Mouse (Mus musculus) forebrain, embryonic 12.5 days (tissue): ENCODE measurements around the gene Ear6. TPM values are rescaled to one million over a fixed set of nuclear protein-coding genes. Genes with fewer than 3 reads are reported as not detected.
"Not testable (repeated sequence)": the region's sequence is repeated elsewhere in the genome, so short reads cannot be mapped to it uniquely, and the experiment has no call there.

Source experiments
- ATAC-seq: fragments of 200-750 bp; cut with Nextera tagmentation; 2 replicates; pipeline ENCODE4 v1.8.0; 2017; ENCODE audit warnings: moderate TSS enrichment; ENCODE audit not compliant: low FRiP score
- H3K27ac ChIP-seq: fragments of 300-500 bp; sonication (generic); 2 replicates; pipeline ENCODE4 v1.5.1; 2016; ENCODE audit warnings: mild to moderate bottlenecking
- H3K27me3 ChIP-seq: fragments of 300-500 bp; sonication (generic); 2 replicates; pipeline ENCODE4 v1.6.1; 2016; ENCODE audit warnings: mild to moderate bottlenecking
- H3K36me3 ChIP-seq: fragments of 300-500 bp; sonication (generic); replicated peaks from 2 replicates; pipeline ENCODE4 v1.6.1; 2016; ENCODE audit warnings: mild to moderate bottlenecking
- H3K4me1 ChIP-seq: fragments of 300-500 bp; sonication (generic); 2 replicates; pipeline ENCODE4 v1.6.1; 2016
- H3K4me2 ChIP-seq: fragments of 300-500 bp; sonication (generic); 2 replicates; pipeline ENCODE4 v1.6.1; 2016; ENCODE audit warnings: mild to moderate bottlenecking, moderate library complexity
- H3K4me3 ChIP-seq: fragments of 300-500 bp; sonication (generic); replicated peaks from 2 replicates; pipeline ENCODE4 v1.5.1; 2016; ENCODE audit warnings: mild to moderate bottlenecking
- H3K9ac ChIP-seq: fragments of 300-500 bp; sonication (generic); 2 replicates; pipeline ENCODE4 v1.6.1; 2016; ENCODE audit warnings: mild to moderate bottlenecking
- H3K9me3 ChIP-seq: fragments of 300-500 bp; sonication (generic); 2 replicates; pipeline ENCODE4 v1.6.1; 2016
- WGBS: fragments of 180-500 bp; shearing (Covaris S2); methylation state at CpG from one replicate; pipeline ENCODE4 v1.1.7; 2016; 5-methylcytosine and 5-hydroxymethylcytosine counted together
- polyA plus RNA-seq: library from polyadenylated mRNA; unstranded; fragments of >200 nt; fragmentation: Nextera tagmentation; extraction: Ambion mirVana; gene quantifications from 2 replicates; pipeline ENCODE4 v1.2.1, GENCODE M21; 2016

The Ear6 gene
- polyA plus RNA-seq = not detected in 2 replicates

DNA sequence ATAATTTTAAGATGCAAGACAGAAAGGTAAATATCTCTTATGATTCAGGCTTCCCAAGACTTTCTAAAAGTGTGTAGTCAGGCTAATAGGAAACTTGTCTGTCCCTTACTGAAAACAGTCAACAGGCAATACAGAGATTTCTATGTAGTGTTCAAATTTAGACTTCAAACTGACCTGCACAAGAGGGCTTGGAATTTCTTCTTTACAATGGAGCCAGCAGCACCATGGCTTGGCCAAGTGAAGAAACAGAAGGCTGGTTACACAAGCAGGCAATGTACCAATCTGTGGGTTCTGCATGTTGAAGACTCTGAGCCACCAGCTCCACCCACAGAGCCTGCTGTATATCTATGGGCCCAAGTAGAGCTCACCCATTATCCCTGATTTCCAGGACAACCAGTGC is at the start of gene Ear6:
Gene Ear6 (plus strand): TSS at position 301 of the 400 bp plus-strand sequence.
- Histone ChIP-seq H3K9ac (no peak within 1 kb of the TSS), H3K4me3 (no peak within 1 kb of the TSS), H3K27ac (no peak within 1 kb of the TSS), H3K36me3 (no peaks in the 10 kb centered on the region), H3K9me3 (no peaks in the 10 kb centered on the region), H3K27me3 (no peaks in the 10 kb centered on the region), H3K4me2 (no peak within 1 kb of the TSS), H3K4me1 (no peaks in the 10 kb centered on the region)
- ATAC-seq = no peak

DNA sequence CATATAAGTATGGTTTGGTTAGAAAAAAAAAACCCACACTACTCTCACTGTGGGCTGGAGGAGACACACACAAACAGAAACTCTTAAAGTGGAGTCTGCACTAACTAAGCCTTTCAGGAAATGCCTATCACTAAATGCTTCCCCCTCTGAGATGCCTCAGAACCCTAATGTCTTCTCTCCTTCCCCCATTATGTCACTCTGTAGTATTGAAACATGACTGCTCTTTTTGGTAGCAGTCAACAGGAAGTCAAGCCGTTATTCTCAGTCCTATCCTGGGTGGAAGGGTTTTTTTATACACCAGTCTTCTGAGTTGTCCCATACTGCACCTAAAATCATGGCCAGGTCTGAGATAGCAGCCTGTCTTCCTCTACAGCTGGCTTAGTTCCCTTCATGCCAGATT is 26.9 kb upstream of the Ear6 start:
- Histone ChIP-seq H3K9ac (no peak overlapping the region), H3K27me3 (no peaks in the 10 kb centered on the region), H3K27ac (no peak overlapping the region), H3K4me1 (no peaks in the 10 kb centered on the region), H3K36me3 (no peaks in the 10 kb centered on the region), H3K4me3 (no peak overlapping the region), H3K4me2 (no peak overlapping the region), H3K9me3 (no peaks in the 10 kb centered on the region)
- 86% methylated on average over 1 of the region's 1 CpGs for WGBS
- no peak for ATAC-seq

DNA sequence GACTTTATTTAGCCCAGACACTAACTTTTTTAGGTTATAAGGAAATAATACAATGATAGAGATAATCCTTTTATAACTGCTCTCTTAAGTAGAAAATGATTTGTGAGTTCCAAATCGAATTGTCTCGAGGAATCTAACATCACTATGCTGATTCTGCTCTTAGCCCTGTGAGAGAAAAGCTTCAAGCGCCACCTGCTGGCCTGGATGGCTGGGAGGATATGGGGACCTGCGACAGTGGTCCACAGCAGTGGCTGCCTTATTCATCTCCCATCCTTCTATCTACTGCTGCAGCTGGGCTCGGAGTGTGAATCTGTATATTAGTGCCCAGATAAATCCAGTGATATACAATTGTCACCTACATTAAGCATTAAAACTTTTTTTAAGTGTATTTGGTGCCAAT is 25.7 kb upstream of the Ear6 start:
- not testable (repeated sequence) for H3K27me3 ChIP-seq, H3K9me3 ChIP-seq, H3K4me1 ChIP-seq, H3K36me3 ChIP-seq, H3K27ac ChIP-seq, H3K4me2 ChIP-seq, H3K4me3 ChIP-seq, H3K9ac ChIP-seq
- ATAC-seq = 0 out of 2 replicates have a peak, but pooled peaks have one; percentile 60
- 40% methylated on average over 5 of the region's 5 CpGs for WGBS

DNA sequence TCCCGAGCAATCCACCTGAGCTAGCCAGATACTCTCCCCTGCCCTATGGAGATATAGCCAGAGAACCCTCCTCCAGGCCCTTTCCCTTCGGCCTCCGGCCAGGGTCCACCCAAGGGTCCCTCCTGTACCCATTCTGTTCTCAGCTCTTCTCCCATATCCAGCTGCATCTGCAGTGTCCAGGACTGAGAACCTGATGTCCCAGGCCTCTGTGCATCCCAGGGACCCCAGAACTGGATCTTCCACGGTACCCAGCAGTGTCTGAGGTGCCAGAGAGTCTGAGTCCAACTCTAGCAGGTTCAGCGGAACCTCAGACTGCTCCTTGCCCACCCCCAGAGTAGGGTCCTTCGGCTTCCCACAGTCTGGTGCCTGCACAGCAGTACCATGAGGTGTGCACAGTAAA is 24.3 kb upstream of the Ear6 start:
- Histone ChIP-seq H3K9ac (no peak overlapping the region), H3K9me3 (no peaks in the 10 kb centered on the region), H3K4me2 (no peak overlapping the region), H3K4me1 (no peaks in the 10 kb centered on the region), H3K4me3 (no peak overlapping the region), H3K27ac (no peak overlapping the region), H3K36me3 (no peaks in the 10 kb centered on the region), H3K27me3 (no peaks in the 10 kb centered on the region)
- no peak for ATAC-seq
- 87% methylated on average over 6 of the region's 6 CpGs for WGBS

DNA sequence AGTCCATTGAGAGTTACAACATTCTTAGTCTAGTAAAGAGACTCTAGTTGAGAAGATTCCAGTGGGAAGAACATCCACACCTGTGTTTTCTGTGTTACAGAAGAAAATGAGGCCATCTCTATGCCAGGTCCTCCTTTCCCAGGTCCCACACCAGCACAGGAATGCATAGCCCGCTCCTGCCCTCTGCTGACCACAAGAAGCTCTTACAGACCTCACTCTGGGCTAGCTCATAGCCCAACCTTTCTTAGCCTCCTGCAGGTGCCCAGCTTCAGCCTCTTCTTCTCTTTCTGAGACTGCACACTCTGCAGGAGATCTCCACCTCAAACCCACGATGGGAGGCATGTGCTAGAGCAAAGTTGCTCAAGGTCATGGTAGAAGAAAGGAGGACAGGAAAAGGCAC is 15.0 kb upstream of the Ear6 start:
- not testable (repeated sequence) for H3K27ac ChIP-seq, H3K4me1 ChIP-seq, H3K27me3 ChIP-seq, H3K9me3 ChIP-seq, H3K4me3 ChIP-seq, H3K4me2 ChIP-seq, H3K9ac ChIP-seq, H3K36me3 ChIP-seq, ATAC-seq
- 20% methylated on average over 2 of the region's 2 CpGs for WGBS

DNA sequence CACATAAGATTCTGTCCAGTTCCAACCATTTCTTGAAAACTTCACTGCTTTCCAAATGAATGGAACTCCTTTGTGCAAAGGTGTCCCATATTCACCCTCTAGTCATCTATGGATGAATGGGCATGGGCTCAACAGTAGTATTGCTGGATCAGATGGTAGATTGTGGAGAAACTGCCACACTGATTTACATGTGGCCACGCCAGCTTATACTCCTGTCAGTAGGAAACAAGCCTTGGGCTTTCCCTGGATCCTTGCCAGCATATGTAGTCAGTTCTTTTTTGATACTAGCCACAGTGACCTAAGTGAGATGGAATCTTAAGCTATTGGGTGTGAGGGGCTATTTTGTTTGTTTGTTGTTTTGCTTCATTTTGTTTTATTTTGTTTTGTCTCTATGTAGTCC is 11.2 kb upstream of the Ear6 start:
- no peaks in the 10 kb centered on the region for H3K36me3 ChIP-seq
- no peak for ATAC-seq
- no peak overlapping the region for H3K9ac ChIP-seq
- no peak overlapping the region for H3K4me2 ChIP-seq
- no peak overlapping the region for H3K4me3 ChIP-seq
- H3K27me3 ChIP-seq = no peaks in the 10 kb centered on the region
- no peaks in the 10 kb centered on the region for H3K9me3 ChIP-seq
- H3K4me1 ChIP-seq = no peaks in the 10 kb centered on the region
- 58% methylated on average over 1 of the region's 1 CpGs for WGBS
- no peak overlapping the region for H3K27ac ChIP-seq

DNA sequence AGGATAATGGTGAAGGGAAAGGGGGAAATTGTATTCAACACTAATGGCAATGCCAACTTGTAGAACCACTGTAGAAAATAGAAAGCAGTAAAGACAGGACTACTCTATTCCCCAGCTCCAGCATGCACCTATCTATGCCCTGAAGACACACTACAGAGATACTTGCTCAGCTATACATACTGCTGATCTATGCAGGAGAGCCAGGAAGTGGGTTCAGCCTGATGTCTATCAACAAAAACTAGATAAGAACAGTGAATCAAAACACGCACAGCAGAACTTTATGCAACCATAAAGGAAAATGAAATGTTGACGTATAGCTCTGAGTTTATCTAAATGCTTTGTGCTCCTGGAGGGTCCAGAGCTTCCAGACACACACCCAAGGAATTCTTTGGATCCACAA is 10.7 kb upstream of the Ear6 start:
- no peaks in the 10 kb centered on the region for H3K9me3 ChIP-seq
- no peak for ATAC-seq
- H3K27me3 ChIP-seq = no peaks in the 10 kb centered on the region
- no peaks in the 10 kb centered on the region for H3K4me1 ChIP-seq
- 91% methylated on average over 2 of the region's 2 CpGs for WGBS
- no peaks in the 10 kb centered on the region for H3K36me3 ChIP-seq
- no peak overlapping the region for H3K27ac ChIP-seq
- no peak overlapping the region for H3K4me3 ChIP-seq
- no peak overlapping the region for H3K9ac ChIP-seq
- H3K4me2 ChIP-seq = no peak overlapping the region

DNA sequence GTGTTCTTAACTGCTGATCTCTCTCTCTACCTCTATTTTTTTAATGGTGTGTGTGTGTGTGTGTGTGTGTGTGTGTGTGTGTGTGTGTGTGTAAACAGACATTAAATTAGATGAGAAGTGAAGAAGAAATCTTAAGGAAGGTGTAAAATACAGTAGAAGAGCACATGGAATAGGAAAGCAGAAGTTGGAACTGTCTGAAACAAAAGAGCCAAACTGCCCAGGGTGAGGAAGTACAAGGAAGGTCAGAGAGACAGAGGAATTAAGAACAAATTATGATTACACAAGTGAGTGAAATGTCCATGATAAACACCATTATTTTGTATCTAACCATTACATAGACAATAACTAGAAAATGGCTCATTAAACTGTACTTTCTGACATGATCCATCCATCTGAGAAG is 9.6 kb upstream of the Ear6 start:
- Histone ChIP-seq H3K4me1 (no peaks in the 10 kb centered on the region), H3K4me2 (no peak overlapping the region)
- ATAC-seq = no peak

DNA sequence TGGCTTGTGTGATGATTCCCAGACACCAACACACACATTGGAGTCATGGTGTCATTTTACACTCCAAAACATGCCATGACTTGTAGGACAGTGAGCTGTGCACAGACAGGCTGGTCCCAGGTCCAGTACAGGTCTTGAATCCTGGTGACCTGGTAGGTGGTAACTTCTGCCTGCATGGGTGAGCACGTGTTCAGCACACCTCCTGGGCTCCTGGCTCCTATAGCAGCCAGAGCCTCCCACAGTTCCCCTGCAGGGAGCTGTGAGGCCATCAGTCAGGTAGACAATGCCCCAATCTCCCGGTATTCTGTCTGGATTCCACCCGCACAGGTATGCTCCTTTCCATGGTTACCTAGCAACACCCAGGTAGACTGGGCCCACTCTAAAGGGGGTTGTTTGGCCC is 6.9 kb upstream of the Ear6 start:
- Histone ChIP-seq H3K4me1 (no peaks in the 10 kb centered on the region), H3K36me3 (no peaks in the 10 kb centered on the region), H3K9me3 (no peaks in the 10 kb centered on the region), H3K4me3 (no peak overlapping the region), H3K27ac (no peak overlapping the region), H3K27me3 (no peaks in the 10 kb centered on the region), H3K4me2 (no peak overlapping the region), H3K9ac (no peak overlapping the region)
- no peak for ATAC-seq
- 57% methylated on average over 3 of the region's 3 CpGs for WGBS

More for the DNA sequence above, 9.6 kb upstream of the Ear6 start:
- no peaks in the 10 kb centered on the region for H3K27me3 ChIP-seq
- no peak overlapping the region for H3K27ac ChIP-seq
- no peaks in the 10 kb centered on the region for H3K36me3 ChIP-seq
- H3K9me3 ChIP-seq = no peaks in the 10 kb centered on the region
- no peak overlapping the region for H3K9ac ChIP-seq
- no peak overlapping the region for H3K4me3 ChIP-seq

DNA sequence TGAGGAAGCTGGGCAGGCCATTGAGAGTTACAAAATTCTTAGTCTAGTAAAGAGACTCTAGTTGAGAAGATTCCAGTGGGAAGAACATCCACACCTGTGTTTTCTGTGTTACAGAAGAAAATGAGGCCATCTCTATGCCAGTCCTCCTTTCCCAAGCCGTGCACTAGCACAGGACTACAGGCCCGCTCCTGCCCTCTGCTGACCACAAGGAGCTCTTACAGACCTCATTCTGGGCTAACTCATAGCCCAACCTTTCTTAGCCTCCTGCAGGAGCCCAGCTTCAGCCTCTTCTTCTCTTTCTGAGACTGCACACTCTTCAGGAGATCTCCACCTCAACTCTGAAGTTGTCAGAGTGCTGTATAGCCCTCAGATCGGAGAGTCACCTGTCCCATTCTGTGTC is 2.5 kb upstream of the Ear6 start:
- not testable (repeated sequence) for H3K36me3 ChIP-seq, H3K4me1 ChIP-seq, H3K27me3 ChIP-seq, H3K9me3 ChIP-seq, H3K4me3 ChIP-seq, ATAC-seq, H3K9ac ChIP-seq, H3K27ac ChIP-seq, H3K4me2 ChIP-seq
- WGBS = 39% methylated on average over 3 of the region's 3 CpGs

DNA sequence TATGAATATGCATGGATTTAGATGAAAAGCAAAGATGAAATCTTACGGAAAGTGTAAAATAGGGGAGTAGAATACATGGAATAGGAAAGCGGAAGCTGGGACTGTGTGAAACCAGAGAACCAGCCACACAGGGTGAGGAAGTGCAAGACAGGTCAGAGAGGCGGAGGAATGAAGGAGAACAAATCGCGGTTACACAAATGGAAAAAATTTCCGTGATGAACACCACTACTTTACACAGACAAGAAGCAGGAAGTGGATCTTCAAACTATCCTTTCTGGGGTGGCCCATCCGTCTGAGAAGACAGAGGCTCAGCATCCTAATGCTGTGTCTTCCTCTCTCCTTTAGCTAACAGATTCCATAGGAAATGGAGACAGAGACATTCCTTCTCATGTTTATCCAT is 1.8 kb downstream of the Ear6 start:
- not testable (repeated sequence) for ATAC-seq

DNA sequence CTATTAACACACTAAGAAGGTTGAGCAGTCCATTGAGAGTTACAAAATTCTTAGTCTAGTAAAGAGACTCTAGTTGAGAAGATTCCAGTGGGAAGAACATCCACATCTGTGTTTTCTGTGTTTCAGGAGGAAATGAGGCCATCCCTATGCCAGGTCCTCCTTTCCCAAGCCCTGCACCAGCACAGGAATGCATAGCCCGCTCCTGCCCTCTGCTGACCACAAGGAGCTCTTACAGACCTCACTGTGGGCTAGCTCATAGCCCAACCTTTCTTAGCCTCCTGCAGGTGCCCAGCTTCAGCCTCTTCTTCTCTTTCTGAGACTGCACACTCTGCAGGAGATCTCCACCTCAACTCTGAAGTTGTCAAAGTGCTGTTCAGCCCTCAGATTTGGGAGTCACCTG is 10.1 kb downstream of the Ear6 start:
- ATAC-seq = not testable (repeated sequence)

More for the DNA sequence above, 1.8 kb downstream of the Ear6 start:
- 84% methylated on average over 7 of the region's 7 CpGs for WGBS
- H3K27me3 ChIP-seq, H3K36me3 ChIP-seq, H3K4me2 ChIP-seq, H3K27ac ChIP-seq, H3K9me3 ChIP-seq, H3K9ac ChIP-seq, H3K4me1 ChIP-seq, H3K4me3 ChIP-seq: not testable (repeated sequence)

DNA sequence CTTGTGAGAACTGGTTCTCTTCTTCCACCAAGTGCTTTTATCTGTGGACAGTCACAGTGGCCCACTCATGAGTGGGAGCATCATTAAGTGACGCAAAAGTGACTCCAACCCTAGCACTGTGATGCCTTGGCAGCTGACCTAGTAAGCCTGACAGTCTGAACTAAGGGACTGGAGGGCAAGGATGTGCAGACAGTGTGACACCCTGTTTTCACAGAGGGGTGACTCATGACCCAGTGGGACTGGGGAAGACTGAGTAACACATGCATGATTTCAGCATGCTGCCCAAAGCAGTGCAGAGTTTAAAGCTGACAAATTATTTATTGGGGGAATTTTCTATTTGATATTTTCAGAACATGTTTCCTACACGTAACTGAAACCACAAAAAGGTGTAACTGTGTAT is 17.3 kb downstream of the Ear6 start:
- H3K9me3 ChIP-seq = no peaks in the 10 kb centered on the region
- no peaks in the 10 kb centered on the region for H3K4me1 ChIP-seq
- H3K27me3 ChIP-seq = no peaks in the 10 kb centered on the region
- ATAC-seq = no peak
- no peak overlapping the region for H3K4me2 ChIP-seq
- no peaks in the 10 kb centered on the region for H3K36me3 ChIP-seq
- no peak overlapping the region for H3K4me3 ChIP-seq
- no peak overlapping the region for H3K9ac ChIP-seq
- no peak overlapping the region for H3K27ac ChIP-seq
- 88% methylated on average over 2 of the region's 2 CpGs for WGBS

More for the DNA sequence above, 10.1 kb downstream of the Ear6 start:
- not testable (repeated sequence) for H3K4me2 ChIP-seq, H3K4me1 ChIP-seq, H3K27ac ChIP-seq, H3K9ac ChIP-seq, H3K9me3 ChIP-seq, H3K27me3 ChIP-seq, H3K4me3 ChIP-seq, H3K36me3 ChIP-seq
- 16% methylated on average over 1 of the region's 1 CpGs for WGBS

DNA sequence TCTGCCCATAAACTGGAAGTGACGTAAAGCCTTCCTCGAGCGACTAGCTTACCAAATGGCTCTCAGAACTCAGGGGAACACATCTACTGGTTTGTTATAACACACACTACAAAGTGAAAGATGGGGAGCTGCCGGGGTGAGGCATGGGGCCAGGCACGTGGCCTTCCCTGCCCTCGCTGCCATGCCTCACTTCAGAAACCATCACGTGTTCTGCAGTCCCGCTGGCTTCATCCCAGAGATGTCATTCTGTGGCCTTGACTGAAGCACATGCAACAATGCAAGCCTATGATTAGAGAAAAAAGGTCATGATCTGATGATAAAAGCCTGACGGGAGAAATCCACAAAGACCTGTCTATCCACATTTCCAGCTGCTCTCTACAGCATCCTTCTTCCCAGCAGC is 18.2 kb downstream of the Ear6 start:
- 77% methylated on average over 9 of the region's 9 CpGs for WGBS
- no peaks in the 10 kb centered on the region for H3K4me1 ChIP-seq
- H3K9ac ChIP-seq = no peak overlapping the region
- no peak overlapping the region for H3K27ac ChIP-seq
- no peak overlapping the region for H3K4me3 ChIP-seq
- no peaks in the 10 kb centered on the region for H3K36me3 ChIP-seq
- no peaks in the 10 kb centered on the region for H3K27me3 ChIP-seq
- ATAC-seq = no peak
- no peaks in the 10 kb centered on the region for H3K9me3 ChIP-seq
- no peak overlapping the region for H3K4me2 ChIP-seq
